Mouse (Mus musculus) intestine, postnatal 0 days (tissue): ENCODE measurements at regions not wholly inside any gene's neighbourhood (a gene's known extent, or its start where the extent isn't known, plus 50 kb on each side); places are given as distances from the start of the nearest gene placed in this dataset.

Source experiments
- ATAC-seq: fragments of 200-750 bp; cut with Nextera tagmentation; 2 replicates; pipeline ENCODE4 v1.8.0; 2017; ENCODE audit warnings: mild to moderate bottlenecking, moderate TSS enrichment, moderate library complexity
- H3K27ac ChIP-seq: fragments of 300-500 bp; sonication (generic); 2 replicates; pipeline ENCODE4 v1.5.1; 2014; ENCODE audit warnings: mild to moderate bottlenecking, low read depth, low read length, moderate library complexity
- H3K27me3 ChIP-seq: fragments of 300-500 bp; sonication (generic); replicated peaks from 2 replicates; pipeline ENCODE4 v1.6.1; 2014; ENCODE audit warnings: low read length, mixed read lengths; ENCODE audit not compliant: control insufficient read depth, insufficient read depth
- H3K36me3 ChIP-seq: fragments of 300-500 bp; sonication (generic); 2 replicates; pipeline ENCODE4 v1.6.1; 2014; ENCODE audit warnings: mild to moderate bottlenecking, moderate library complexity; ENCODE audit not compliant: control insufficient read depth, insufficient read depth
- H3K4me1 ChIP-seq: fragments of 300-500 bp; sonication (generic); replicated peaks from 2 replicates; pipeline ENCODE4 v1.6.1; 2014; ENCODE audit warnings: antibody characterized with exemption, low read length, mixed read lengths; ENCODE audit not compliant: control insufficient read depth, insufficient read depth
- H3K4me2 ChIP-seq: fragments of 300-500 bp; sonication (generic); replicated peaks from 2 replicates; pipeline ENCODE4 v1.6.1; 2014; ENCODE audit warnings: low read depth, mild to moderate bottlenecking, moderate library complexity
- H3K4me3 ChIP-seq: fragments of 300-500 bp; sonication (generic); 2 replicates; pipeline ENCODE4 v1.5.1; 2014; ENCODE audit warnings: low read depth, low read length
- H3K9ac ChIP-seq: fragments of 300-500 bp; sonication (generic); 2 replicates; pipeline ENCODE4 v1.6.1; 2014; ENCODE audit warnings: mild to moderate bottlenecking, low read depth, low read length
- H3K9me3 ChIP-seq: fragments of 300-500 bp; sonication (generic); 2 replicates; pipeline ENCODE4 v1.6.1; 2016; ENCODE audit warnings: mixed run types; ENCODE audit not compliant: control insufficient read depth
- CTCF ChIP-seq: sonication (generic); IDR thresholded peaks from 2 replicates; pipeline ENCODE4 v1.5.1; 2016; ENCODE audit warnings: low read depth, mild to moderate bottlenecking, control low read depth, antibody characterized with exemption, moderate library complexity
- WGBS: fragments of 180-500 bp; shearing (Covaris S2); extraction: QIAGEN DNeasy Blood & Tissue Kit; methylation state at CpG from one replicate; pipeline ENCODE4 v1.1.7; 2014; 5-methylcytosine and 5-hydroxymethylcytosine counted together

- H3K27me3 ChIP-seq = no peaks in the 10 kb centered on the region
- H3K9me3 ChIP-seq = no peaks in the 10 kb centered on the region
- no peaks in the 10 kb centered on the region for H3K4me1 ChIP-seq
- no peak for ATAC-seq
- H3K4me3 ChIP-seq = no peak overlapping the region
- no peak overlapping the region for H3K9ac ChIP-seq
- no peak for TF ChIP-seq CTCF
- H3K36me3 ChIP-seq = no peaks in the 10 kb centered on the region
- H3K4me2 ChIP-seq = no peak overlapping the region
- H3K27ac ChIP-seq = no peak overlapping the region
- 92% methylated on average over 2 of the region's 2 CpGs for WGBS
These were observed 161.2 kb upstream of the Sox2 start for GRCm38 (mm10) chr3:34489008-34489407.

DNA sequence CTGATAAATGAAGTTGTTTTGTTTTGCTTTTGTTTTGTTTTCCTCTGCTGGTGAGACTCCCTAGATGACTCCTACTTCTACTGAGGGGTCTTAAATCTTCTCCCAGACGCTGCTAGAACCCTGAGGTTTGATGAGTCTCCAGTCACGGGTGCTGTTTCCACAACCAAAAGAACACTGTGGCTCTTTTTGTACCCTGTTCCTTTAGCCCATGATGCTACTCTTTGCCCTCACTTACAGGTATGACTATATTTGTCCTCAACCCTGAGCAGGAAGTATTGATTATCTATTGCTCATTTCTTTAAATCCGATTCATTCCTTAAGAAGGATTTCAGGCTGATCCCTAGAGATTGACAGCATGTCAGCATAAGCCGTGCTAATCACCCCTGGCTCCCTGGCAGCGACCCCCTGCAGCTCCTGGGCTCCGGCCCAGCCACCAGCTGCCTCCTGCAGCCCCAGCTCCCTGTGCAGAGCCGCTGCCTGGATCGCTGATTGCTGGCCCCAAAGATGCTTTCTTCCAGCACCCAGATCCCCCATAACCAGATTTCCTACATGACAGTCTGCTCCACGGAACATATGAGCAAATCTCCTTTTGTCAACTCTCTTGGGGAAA lies 163.7 kb upstream of the Sox2 start:
- Histone ChIP-seq H3K36me3 (no peaks in the 10 kb centered on the region), H3K9ac (no peak overlapping the region), H3K4me1 (no peaks in the 10 kb centered on the region), H3K27ac (no peak overlapping the region), H3K27me3 (no peaks in the 10 kb centered on the region), H3K4me3 (no peak overlapping the region), H3K9me3 (no peaks in the 10 kb centered on the region), H3K4me2 (peak overlapping the region; percentile 57)
- WGBS = 30% methylated on average over 9 of the region's 9 CpGs
- no peak for TF ChIP-seq CTCF
- ATAC-seq = no peak

GRCm38 (mm10) chr3:34485345-34486223 lies 164.6 kb upstream of the Sox2 start:
- H3K36me3 ChIP-seq = no peaks in the 10 kb centered on the region
- no peaks in the 10 kb centered on the region for H3K4me1 ChIP-seq
- TF ChIP-seq CTCF = no peak
- 27% methylated on average over 15 of the region's 15 CpGs for WGBS
- no peak overlapping the region for H3K9ac ChIP-seq
- H3K27ac ChIP-seq = no peak overlapping the region
- H3K4me2 ChIP-seq = peak overlapping the region; percentile 57
- no peaks in the 10 kb centered on the region for H3K27me3 ChIP-seq
- no peaks in the 10 kb centered on the region for H3K9me3 ChIP-seq
- ATAC-seq = peak; percentile 38; the same call in 1 of the 2 replicates
- H3K4me3 ChIP-seq = peak overlapping the region; percentile 12

- H3K9me3 ChIP-seq = no peaks in the 10 kb centered on the region
- H3K4me2 ChIP-seq = no peak overlapping the region
- WGBS = 78% methylated on average over 3 of the region's 3 CpGs
- no peak for TF ChIP-seq CTCF
- H3K9ac ChIP-seq = no peak overlapping the region
- no peak overlapping the region for H3K4me3 ChIP-seq
- no peaks in the 10 kb centered on the region for H3K27me3 ChIP-seq
- no peaks in the 10 kb centered on the region for H3K36me3 ChIP-seq
- no peaks in the 10 kb centered on the region for H3K4me1 ChIP-seq
- no peak for ATAC-seq
- no peak overlapping the region for H3K27ac ChIP-seq
These were observed 166.3 kb upstream of the Sox2 start for GRCm38 (mm10) chr3:34483934-34484333.

GRCm38 (mm10) chr3:34481821-34482713 lies 168.1 kb upstream of the Sox2 start:
- Histone ChIP-seq H3K4me2 (no peak overlapping the region), H3K4me3 (no peak overlapping the region), H3K27ac (no peak overlapping the region), H3K9ac (no peak overlapping the region), H3K9me3 (no peaks in the 10 kb centered on the region), H3K27me3 (no peaks in the 10 kb centered on the region), H3K36me3 (no peaks in the 10 kb centered on the region), H3K4me1 (no peaks in the 10 kb centered on the region)
- no peak for TF ChIP-seq CTCF
- WGBS = 48% methylated on average over 16 of the region's 16 CpGs
- ATAC-seq = no peak

DNA sequence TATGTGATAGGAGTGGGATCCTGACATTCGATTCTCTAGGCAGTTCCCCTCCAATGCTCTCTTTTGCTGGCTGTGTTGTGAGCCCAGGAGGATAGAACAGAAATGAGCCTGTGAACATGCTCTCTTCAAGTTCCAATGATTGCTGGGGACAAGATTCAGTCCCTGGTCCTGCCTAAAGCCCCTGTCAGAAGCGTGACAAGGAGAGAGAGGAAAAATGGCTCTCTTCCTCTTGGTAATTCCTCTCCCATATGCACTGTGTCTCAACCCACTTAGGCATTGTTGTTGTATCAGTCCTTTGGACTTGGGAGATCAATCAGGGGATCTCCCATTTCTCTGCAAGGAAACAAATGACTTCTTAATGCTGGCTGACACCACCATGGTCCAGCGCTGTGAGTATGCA lies 168.9 kb upstream of the Sox2 start:
- H3K9ac ChIP-seq = no peak overlapping the region
- ATAC-seq = no peak
- H3K4me3 ChIP-seq = no peak overlapping the region
- H3K27me3 ChIP-seq = no peaks in the 10 kb centered on the region
- TF ChIP-seq CTCF = no peak
- no peaks in the 10 kb centered on the region for H3K36me3 ChIP-seq
- no peak overlapping the region for H3K27ac ChIP-seq
- no peaks in the 10 kb centered on the region for H3K9me3 ChIP-seq
- 61% methylated on average over 3 of the region's 3 CpGs for WGBS
- H3K4me2 ChIP-seq = no peak overlapping the region
- no peaks in the 10 kb centered on the region for H3K4me1 ChIP-seq
